Mouse (Mus musculus): ENCODE measurements around the gene Dock6.
"Not testable (repeated sequence)": the region's sequence is repeated elsewhere in the genome, so short reads cannot be mapped to it uniquely, and the experiment has no call there.

Gene Dock6

DNA sequence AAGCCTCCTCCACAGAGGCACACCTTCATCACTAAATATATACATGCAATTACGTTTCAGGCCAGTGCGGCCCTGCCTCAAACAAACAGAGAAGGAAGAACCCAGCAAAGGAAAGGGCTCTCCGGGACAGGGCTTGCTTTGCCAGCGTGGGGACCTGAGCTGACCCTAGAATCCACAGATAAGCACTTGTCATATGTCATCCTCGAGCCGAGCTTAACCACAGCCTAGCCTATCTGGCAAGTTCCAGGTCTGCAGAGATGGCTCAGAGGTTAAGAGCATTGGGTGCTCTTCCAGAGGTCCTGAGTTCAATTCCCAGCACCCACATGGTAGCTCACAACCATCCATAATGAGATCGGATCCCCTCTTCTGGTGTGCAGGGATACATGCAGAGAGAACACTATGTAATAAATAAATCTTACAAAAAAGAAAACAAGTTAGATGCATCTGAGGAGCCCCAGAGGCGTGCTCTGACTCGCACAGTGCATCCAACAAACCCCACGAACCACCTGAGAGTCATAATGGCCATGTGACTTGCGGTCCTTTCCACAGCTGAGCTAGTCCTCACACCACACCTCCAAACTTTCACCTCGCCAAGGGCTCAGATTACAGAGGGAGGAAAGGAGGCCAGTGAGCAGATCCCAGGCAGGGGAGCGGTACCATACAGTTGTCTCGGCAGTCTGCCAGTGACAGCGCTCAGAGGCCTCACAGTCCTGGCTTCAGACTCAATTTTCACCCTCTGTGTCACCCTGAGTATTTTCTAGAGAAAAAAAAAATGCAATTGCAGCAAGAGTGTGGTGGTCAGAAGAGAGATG lies 70.6 kb downstream of the Dock6 start:
- peak in 1 of 2 experiments; percentile 50 for DNase-seq (ENCODE audit: low spot score in 2 of 2)

DNA sequence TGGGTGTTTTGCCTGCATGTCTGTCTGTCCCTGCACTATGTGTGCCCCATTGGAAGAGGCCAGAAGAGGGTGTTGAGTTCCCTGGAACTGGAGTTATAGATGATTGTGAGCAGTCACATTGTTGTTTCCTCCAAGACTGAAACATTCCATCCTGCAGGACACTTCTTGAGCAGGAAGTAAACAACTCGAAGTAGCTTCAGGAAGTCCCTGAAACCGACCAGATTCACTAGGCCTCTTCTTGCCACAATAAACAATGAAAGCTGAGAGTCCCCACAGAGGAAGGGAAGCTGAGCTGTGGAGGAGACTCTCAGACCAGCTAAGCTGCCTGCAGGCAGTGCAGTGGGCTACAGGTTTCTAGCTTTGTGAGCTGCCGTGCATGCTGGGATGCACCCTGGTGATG lies 74.7 kb downstream of the Dock6 start:
- no peak for DNase-seq (ENCODE audit: low spot score in 2 of 2)

DNA sequence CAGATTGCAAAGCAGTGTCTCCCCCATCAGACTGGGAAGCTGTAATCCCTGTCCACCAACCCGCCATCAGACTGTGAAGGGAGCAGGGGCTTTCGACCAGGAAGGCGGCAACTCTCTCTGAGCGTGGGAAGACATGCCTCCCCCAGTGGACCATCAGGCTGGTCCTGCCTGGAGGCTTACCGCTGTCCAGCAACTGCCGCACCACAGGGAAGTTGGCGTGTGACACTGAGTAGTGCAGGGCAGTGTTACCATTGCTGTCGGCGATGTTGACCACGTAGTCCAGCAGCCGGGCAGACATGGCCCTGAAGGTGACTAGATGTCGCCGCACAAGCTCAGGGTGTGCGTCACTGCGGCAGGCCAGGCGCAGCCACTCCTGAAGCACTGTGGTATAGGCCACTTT lies 78.1 kb downstream of the Dock6 start:
- DNase-seq (ENCODE audit: low spot score in 2 of 2): no peak

DNA sequence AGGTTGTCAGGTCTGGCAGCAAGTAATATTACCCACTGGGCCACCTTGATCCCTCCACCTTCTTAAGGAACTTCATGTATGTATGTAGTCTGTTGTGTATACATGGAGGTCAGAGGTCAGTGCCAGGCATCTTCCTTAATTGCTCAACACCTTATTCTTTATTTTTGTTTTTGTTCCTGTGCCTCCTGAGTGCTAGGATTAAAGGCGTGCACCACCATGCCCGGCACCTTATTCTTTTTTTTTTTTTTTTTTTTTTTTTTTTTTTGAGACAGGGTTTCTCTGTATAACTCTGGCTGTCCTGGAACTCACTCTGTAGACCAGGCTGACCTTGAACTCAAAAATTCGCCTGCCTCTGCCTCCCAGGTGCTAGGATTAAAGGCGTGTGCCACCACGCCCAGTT lies 79.0 kb downstream of the Dock6 start:
- not testable (repeated sequence) for DNase-seq (ENCODE audit: low spot score in 2 of 2)

DNA sequence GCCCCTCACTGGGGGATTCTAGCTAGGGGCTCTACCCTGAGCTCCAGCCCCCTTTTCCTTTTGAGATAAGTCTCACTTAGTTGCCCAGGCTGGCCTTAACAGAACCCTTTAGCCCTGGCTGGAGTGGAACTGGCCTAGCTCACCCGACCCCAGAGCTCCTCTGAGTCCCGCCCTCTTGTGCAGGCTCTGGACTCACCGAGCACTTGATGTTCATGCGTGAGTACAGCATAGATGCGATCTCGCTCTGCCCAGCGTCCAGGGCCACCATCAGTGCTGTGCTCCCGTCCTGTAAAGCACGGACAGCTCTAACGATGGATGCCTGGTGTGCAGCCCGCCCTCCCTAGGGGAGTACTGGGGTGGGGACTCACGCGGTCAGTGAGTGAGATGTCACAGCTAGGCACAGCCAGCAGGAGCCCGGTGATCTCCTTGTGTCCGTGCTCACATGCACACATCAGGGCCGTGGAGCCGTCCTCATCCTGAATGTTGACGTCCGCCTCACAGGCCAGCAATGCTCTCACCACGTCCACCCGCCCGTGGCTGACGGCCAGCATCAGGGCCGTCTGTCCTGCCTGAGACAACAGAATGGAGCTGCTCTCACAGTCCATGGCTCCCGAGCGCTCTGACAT lies 82.8 kb downstream of the Dock6 start:
- no peak for DNase-seq (ENCODE audit: low spot score in 2 of 2)

GRCm38 (mm10) chr9:21768511-21769411 lies 83.7 kb downstream of the Dock6 start:
- no peak for DNase-seq (ENCODE audit: low spot score in 2 of 2)

GRCm38 (mm10) chr9:21767896-21768295 lies 84.5 kb downstream of the Dock6 start:
- no peak for DNase-seq (ENCODE audit: low spot score in 2 of 2)

- no peak for DNase-seq (ENCODE audit: low spot score in 2 of 2)
Observed at GRCm38 (mm10) chr9:21764084-21764999, 88.1 kb downstream of the Dock6 start.

DNA sequence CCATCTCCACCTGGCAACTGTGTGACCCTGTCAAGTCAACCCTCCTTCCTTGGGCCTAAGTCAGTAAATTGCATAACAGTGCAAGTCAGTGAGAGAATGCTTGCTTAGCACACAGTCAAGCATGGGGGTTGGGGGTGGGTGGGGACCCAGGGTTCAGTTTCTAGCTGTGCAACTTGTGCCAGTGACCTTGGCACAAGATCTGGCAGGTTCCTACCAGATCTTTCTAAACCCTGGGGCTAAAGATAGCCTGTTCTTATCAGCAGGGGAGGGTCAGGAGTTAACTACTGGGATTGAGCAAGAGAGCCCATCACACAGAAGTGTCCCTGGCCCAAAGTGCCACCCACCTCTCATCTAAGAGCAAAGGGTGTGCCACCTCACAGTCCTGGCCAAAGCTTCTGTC lies 90.3 kb downstream of the Dock6 start:
- peak in 1 of 2 experiments; percentile 32 for DNase-seq (ENCODE audit: low spot score in 2 of 2)

DNA sequence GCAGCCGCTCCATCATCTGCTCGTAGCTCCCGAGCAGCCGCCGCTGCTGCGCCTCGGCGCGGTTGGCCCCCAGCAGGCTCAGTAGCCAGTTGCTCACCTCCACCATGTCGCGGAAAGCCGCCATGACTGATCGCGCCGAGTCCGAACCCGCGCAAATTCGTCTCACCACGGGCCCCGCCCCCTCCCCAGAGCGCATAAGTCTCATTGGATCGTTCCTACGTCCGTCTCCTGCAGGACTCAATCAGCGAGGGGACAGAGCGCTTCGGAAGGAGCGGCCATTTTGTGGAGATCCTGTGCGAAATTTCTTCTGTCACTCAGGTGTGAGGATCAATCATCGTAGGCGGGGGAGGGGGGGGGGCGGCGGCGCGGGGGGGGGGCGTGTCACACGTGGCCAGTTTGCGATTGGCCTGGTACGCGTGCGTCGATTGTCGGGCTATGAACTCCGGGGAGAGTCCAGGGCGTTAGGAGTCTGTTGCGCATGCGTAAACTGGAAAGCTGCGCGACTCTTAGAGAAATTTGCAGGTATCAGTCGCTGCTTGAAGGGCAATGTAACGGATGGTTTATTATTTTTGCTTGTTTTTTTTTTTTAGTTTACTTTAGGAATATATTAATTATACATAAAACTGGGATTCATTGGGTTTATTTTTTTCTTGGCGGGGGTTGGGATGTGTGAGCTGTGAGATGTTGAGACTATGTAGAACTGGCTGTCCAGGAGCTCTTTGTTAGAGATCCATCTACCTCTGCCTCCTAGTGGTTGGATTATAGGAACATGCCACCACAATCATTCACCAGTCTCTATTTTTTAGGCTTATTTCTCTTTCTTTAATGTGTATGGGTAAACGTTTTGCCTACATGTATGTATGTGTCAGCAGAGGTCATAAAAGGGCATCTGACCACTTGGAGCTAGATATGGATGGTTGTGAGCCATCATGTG lies 92.0 kb downstream of the Dock6 start, which contains the start of gene Spc24:
Spc24 (minus strand) TSS at position 149 of the 934 bp plus-strand sequence.
- peak; percentile 91 to 92 for DNase-seq (ENCODE audit: low spot score in 2 of 2)

GRCm38 (mm10) chr9:21759718-21760117 lies 92.7 kb downstream of the Dock6 start:
- DNase-seq (ENCODE audit: low spot score in 2 of 2): no peak

DNA sequence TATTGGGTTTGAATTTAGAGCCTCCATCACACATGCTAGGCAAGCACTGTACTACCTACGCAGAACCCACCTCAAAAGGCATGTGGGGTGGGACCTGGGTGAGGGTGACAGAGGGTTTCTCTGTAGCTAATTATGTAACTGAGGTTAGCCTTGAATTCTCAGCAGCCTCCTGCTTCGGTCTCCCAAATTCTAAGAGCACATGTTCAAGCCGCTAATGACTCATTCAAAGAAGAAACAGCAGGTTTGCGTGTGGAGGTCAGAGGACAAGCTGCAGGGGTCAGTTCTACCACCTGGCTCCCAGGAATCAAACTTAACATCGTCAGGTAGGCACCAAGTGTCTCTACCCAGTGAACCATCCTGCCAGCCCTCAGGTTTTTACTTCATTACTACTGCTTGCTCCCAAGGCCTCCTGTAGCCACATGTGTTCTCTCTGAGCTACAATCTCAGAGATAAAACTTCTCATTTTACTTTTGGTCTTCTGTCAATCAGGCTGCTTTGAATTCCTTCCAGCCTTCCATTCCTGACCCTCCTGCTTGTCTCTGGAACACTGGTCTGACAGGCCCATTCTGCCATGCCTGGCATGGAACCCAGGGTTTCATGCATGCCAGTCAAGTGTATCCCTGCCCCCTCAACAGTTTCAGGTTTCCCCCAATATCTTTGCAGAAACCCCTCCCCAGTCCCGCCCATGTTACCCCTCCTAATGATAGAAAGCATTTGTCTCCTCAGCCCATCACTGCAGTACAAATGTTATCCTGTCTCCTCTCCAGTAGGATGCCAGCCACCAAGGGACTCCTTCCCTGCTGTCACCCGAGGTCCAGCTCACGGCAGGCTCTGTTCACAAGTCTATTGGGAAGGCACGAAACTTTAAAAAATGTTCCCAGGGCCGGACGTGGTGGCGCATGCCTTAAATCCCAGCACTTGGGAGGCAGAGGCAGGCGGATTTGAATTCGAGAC lies 93.6 kb downstream of the Dock6 start:
- no peak for DNase-seq (ENCODE audit: low spot score in 2 of 2)

- DNase-seq (ENCODE audit: low spot score in 2 of 2): no peak
Observed at GRCm38 (mm10) chr9:21754516-21755321, 97.7 kb downstream of the Dock6 start.

- DNase-seq (ENCODE audit: low spot score in 2 of 2): peak; percentile 51 to 78
Observed at GRCm38 (mm10) chr9:21754003-21754402, 98.4 kb downstream of the Dock6 start.

- DNase-seq (ENCODE audit: low spot score in 2 of 2): peak in 1 of 2 experiments; percentile 56
Observed at GRCm38 (mm10) chr9:21752252-21752792, 100.1 kb downstream of the Dock6 start.

GRCm38 (mm10) chr9:21751347-21751746 lies 101.1 kb downstream of the Dock6 start:
- DNase-seq (ENCODE audit: low spot score in 2 of 2): no peak

DNA sequence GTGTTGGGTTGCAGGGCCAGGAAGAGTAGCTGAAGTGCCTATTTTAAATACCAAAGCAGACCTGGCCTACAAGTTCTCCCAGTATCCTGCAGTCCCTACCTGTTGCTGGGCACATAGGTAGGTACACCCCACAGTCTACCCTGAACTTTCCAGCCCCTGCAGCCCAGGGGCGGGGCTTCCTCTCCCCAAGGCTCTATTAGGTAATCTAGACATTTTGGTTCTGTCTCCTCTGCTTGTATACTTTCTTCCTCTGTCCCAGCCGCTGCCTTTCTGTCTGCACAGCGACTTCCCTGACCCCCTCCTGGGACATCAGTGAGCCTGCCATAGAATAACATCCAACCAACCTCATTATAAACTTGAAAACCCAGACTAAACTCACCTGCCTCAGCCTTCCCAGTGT lies 102.1 kb downstream of the Dock6 start:
- DNase-seq (ENCODE audit: low spot score in 2 of 2): no peak

All from urinary bladder, adult 18-20 months (tissue).